Mouse (Mus musculus) layer of hippocampus, adult 9-10 months (tissue): ENCODE measurements around the gene Cyb5d2.
"Not testable (repeated sequence)": the region's sequence is repeated elsewhere in the genome, so short reads cannot be mapped to it uniquely, and the experiment has no call there.

Experiments used
- DNase-seq: peaks from one replicate; pipeline ENCODE4 v3.0.0; 2022; ENCODE audit warnings: low spot score

Cyb5d2 gene

GRCm38 (mm10) chr11:72772611-72773010, 23.3 kb downstream of the Cyb5d2 start:
- DNase-seq, result not testable (repeated sequence)

- no peak for DNase-seq
Observed at GRCm38 (mm10) chr11:72771461-72771860, 24.5 kb downstream of the Cyb5d2 start.

- DNase-seq, result no peak
Observed at GRCm38 (mm10) chr11:72770816-72771215, 25.1 kb downstream of the Cyb5d2 start.

GRCm38 (mm10) chr11:72770324-72770723, 25.6 kb downstream of the Cyb5d2 start:
- DNase-seq, result no peak

- DNase-seq, result no peak
Observed at GRCm38 (mm10) chr11:72769061-72769460, 26.9 kb downstream of the Cyb5d2 start.

- no peak for DNase-seq
Observed at GRCm38 (mm10) chr11:72767716-72768115, 28.2 kb downstream of the Cyb5d2 start.

GRCm38 (mm10) chr11:72764270-72764669, 31.7 kb downstream of the Cyb5d2 start:
- DNase-seq, result no peak

GRCm38 (mm10) chr11:72760781-72761180, 35.2 kb downstream of the Cyb5d2 start:
- DNase-seq, result no peak

GRCm38 (mm10) chr11:72759581-72759980, 36.4 kb downstream of the Cyb5d2 start:
- no peak for DNase-seq

- no peak for DNase-seq
Observed at GRCm38 (mm10) chr11:72758316-72758715, 37.6 kb downstream of the Cyb5d2 start.

GRCm38 (mm10) chr11:72751956-72752355, 44.0 kb downstream of the Cyb5d2 start:
- DNase-seq, result no peak

- no peak for DNase-seq
Observed at GRCm38 (mm10) chr11:72739048-72739447, 56.9 kb downstream of the Cyb5d2 start.

- not testable (repeated sequence) for DNase-seq
Observed at GRCm38 (mm10) chr11:72737517-72737916, 58.4 kb downstream of the Cyb5d2 start.

- DNase-seq, result no peak
Observed at GRCm38 (mm10) chr11:72736320-72736719, 59.6 kb downstream of the Cyb5d2 start.

- no peak for DNase-seq
Observed at GRCm38 (mm10) chr11:72735519-72735860, 60.5 kb downstream of the Cyb5d2 start.

- no peak for DNase-seq
Observed at GRCm38 (mm10) chr11:72734840-72735518, 61.0 kb downstream of the Cyb5d2 start.

GRCm38 (mm10) chr11:72733736-72734135, 62.2 kb downstream of the Cyb5d2 start:
- no peak for DNase-seq
